Mouse (Mus musculus) bone marrow macrophage, adult 2 months (primary cell): ENCODE data around the gene Kcna2. TPM values are rescaled to one million over a fixed set of nuclear protein-coding genes. Genes with fewer than 3 reads are reported as not detected.
A peak's percentile ranks its signal among the peaks of the same experiment; 100 is the strongest.

Source experiments
- H3K27ac ChIP-seq: 2 replicates; pipeline ENCODE4 v1.5.1; 2012; ENCODE audit warnings: low read depth, low read length; ENCODE audit not compliant: insufficient read depth
- H3K4me1 ChIP-seq: 2 replicates; pipeline ENCODE4 v1.6.1; 2012; ENCODE audit warnings: low read length; ENCODE audit not compliant: control insufficient read depth, insufficient read depth
- H3K4me3 ChIP-seq: 2 replicates; pipeline ENCODE4 v1.5.1; 2012; ENCODE audit warnings: mild to moderate bottlenecking, low read length, moderate library complexity; ENCODE audit not compliant: insufficient read depth
- CTCF ChIP-seq: IDR thresholded peaks from 2 replicates; pipeline ENCODE4 v1.5.1; 2012; ENCODE audit warnings: low read depth, mild to moderate bottlenecking, low read length, moderate library complexity
- POLR2A ChIP-seq: IDR thresholded peaks from 2 replicates; pipeline ENCODE4 v1.6.1; 2012; ENCODE audit warnings: mild to moderate bottlenecking, low read depth, low read length, borderline replicate concordance
- polyA plus RNA-seq: library from polyadenylated mRNA; stranded (reverse); fragments of >200 nt; gene quantifications from 2 replicates; pipeline ENCODE4 v1.2.4, GENCODE M21; 2012; ENCODE audit not compliant: missing spikeins, insufficient read depth, insufficient read length

The Kcna2 gene
- polyA plus RNA-seq, 1 experiment = not detected

DNA sequence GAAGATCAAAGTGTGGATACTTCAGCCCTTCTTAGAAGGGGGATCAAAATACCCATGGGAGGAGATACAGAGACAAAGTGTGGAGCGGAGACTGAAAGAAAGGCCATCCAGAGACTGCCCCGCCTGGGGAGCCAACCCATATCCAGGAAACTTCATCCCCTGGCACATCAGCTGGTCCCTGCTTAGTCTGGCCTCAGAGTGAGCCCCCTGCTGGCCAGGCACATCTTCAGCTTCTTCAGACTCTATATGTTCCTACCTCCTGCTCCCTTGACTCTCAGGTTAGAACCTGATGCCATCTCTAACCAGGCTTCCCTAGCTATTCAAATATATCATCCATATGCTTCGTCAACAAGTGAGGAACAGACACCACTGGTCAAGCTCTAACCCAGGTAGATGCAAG lies 48.1 kb downstream of the Kcna2 start:
- no peaks in the 10 kb centered on the region for H3K4me1 ChIP-seq
- no peak overlapping the region for H3K4me3 ChIP-seq
- H3K27ac ChIP-seq = no peak overlapping the region
- TF ChIP-seq POLR2A = no peak
- TF ChIP-seq CTCF = peak; percentile 42; the same call in 1 of the 2 replicates

- no peaks in the 10 kb centered on the region for H3K4me1 ChIP-seq
These were observed 49.5 kb downstream of the Kcna2 start for GRCm38 (mm10) chr3:107150469-107150868.

GRCm38 (mm10) chr3:107150872-107151540 lies 50.1 kb downstream of the Kcna2 start:
- no peak overlapping the region for H3K27ac ChIP-seq
- TF ChIP-seq CTCF (no peak), POLR2A (no peak)

More at GRCm38 (mm10) chr3:107150469-107150868, 49.5 kb downstream of the Kcna2 start:
- Histone ChIP-seq H3K27ac (no peak overlapping the region), H3K4me3 (no peak overlapping the region)
- TF ChIP-seq POLR2A (no peak), CTCF (no peak)

DNA sequence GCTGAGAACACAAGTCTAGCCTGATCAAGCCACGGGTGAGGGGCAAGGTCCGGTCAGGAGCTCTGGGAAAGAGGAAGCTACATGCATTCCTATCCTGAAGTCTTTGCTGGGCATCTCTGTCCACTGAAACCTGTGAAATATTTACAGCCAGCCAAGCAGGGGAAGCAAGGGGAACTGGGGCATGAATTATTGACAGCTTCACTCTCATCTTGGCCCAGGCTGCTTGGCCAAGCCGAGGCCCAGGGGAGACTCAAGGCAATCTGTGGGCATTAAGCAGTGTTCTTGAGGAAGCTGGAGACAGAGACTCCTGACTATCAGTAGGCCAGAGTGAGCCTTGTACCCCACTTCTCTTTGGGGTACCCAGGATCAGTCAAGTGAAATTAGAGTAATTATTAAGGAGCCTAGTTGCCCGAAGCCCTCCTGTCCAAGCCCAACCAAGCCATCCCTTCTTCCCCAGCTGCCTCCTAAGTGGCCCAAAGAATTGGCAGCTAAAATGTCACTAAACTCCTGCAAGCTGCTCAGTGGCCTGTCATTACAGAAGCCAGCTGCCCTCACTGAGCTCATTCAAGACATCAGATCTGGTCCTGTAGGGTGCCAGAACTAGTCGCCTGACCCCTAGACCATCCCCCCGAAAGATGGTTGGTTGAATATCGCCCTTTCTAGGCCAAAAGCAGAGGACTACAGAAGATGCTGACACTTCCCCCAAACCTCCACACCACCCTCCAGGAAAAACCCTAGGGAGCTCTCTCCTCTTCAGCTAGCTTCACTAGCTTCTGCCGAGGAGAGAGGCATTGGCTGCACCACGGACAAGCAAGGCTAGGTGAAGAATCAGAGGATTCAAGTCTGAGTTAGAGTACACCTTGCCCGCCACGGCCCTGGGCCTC lies 53.1 kb downstream of the Kcna2 start:
- Histone ChIP-seq H3K27ac (no peak overlapping the region), H3K4me3 (no peak overlapping the region), H3K4me1 (no peaks in the 10 kb centered on the region)
- TF ChIP-seq POLR2A (no peak), CTCF (no peak)

More at GRCm38 (mm10) chr3:107150872-107151540, 50.1 kb downstream of the Kcna2 start:
- no peak overlapping the region for H3K4me3 ChIP-seq
- no peaks in the 10 kb centered on the region for H3K4me1 ChIP-seq

GRCm38 (mm10) chr3:107158856-107159255 lies 57.9 kb downstream of the Kcna2 start:
- TF ChIP-seq CTCF (no peak), POLR2A (no peak)
- H3K4me3 ChIP-seq = no peak overlapping the region
- H3K4me1 ChIP-seq = no peaks in the 10 kb centered on the region
- H3K27ac ChIP-seq = no peak overlapping the region

GRCm38 (mm10) chr3:107159418-107159817 lies 58.5 kb downstream of the Kcna2 start:
- no peaks in the 10 kb centered on the region for H3K4me1 ChIP-seq
- TF ChIP-seq POLR2A (no peak), CTCF (no peak)

DNA sequence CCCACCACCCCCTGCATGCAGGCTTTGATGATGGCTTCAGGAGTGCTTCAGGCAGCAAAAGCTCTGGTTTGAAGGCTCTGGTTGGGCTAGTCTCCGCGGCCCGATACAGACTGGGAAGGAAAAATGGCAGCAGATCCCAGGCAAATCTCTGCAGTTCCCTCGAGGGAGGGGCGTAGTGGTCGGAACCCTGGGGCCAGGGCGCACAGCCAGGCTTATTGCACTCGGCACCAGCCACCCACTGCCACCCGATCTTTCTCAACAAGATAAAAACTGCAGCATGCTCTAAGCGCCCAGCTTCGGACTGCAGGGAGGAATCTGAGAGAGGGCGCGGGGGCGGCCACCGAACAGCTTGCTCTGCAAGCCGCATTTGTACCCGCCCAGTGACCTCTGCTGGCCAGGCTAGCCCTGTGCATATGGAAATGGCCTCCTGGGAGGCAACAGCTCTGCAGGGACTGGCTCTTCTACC lies 58.9 kb downstream of the Kcna2 start:
- Histone ChIP-seq H3K27ac (no peak overlapping the region), H3K4me1 (no peaks in the 10 kb centered on the region), H3K4me3 (no peak overlapping the region)
- TF ChIP-seq POLR2A (no peak), CTCF (no peak)

More at GRCm38 (mm10) chr3:107159418-107159817, 58.5 kb downstream of the Kcna2 start:
- H3K4me3 ChIP-seq = no peak overlapping the region
- H3K27ac ChIP-seq = no peak overlapping the region

- TF ChIP-seq POLR2A = no peak
- no peak for TF ChIP-seq CTCF
- Histone ChIP-seq H3K4me1 (no peaks in the 10 kb centered on the region), H3K4me3 (no peak overlapping the region), H3K27ac (no peak overlapping the region)
These were observed 61.8 kb downstream of the Kcna2 start for GRCm38 (mm10) chr3:107162741-107163140.

Other genes starting within 250 kb of the Kcna2 start
- gene Kcna3, start 65.0 kb upstream of the Kcna2 start, polyA plus RNA-seq = 1.1 and 2.5 TPM in 2 replicates
- gene Kcna10, start 81.9 kb downstream of the Kcna2 start, polyA plus RNA-seq = not detected in 2 replicates
- not detected in 2 replicates for gene Cym, start 120.6 kb downstream of the Kcna2 start, polyA plus RNA-seq
- gene A630076J17Rik, start 129.5 kb downstream of the Kcna2 start, polyA plus RNA-seq = not detected in 2 replicates
- not detected in 2 replicates for gene Prok1, start 138.6 kb downstream of the Kcna2 start, polyA plus RNA-seq
- 130 and 131 TPM in 2 replicates for gene Lamtor5, start 177.7 kb downstream of the Kcna2 start, polyA plus RNA-seq
- gene Slc16a4, start 190.1 kb downstream of the Kcna2 start, polyA plus RNA-seq = not detected in 2 replicates
- gene Rbm15, start 232.5 kb downstream of the Kcna2 start, polyA plus RNA-seq = 16.0 and 16.9 TPM in 2 replicates